Mouse (Mus musculus) lung, embryonic 14.5 days (tissue): ENCODE measurements at regions not wholly inside any gene's neighbourhood (a gene's known extent, or its start where the extent isn't known, plus 50 kb on each side); places are given as distances from the start of the nearest gene placed in this dataset.

Experiments
- ATAC-seq: fragments of 200-750 bp; cut with Nextera tagmentation; 2 replicates; pipeline ENCODE4 v1.8.0; 2017; ENCODE audit warnings: mild to moderate bottlenecking, moderate TSS enrichment, moderate library complexity; ENCODE audit not compliant: insufficient read depth
- DNase-seq: peaks from one replicate; pipeline ENCODE4 v3.0.0-alpha.2; 2015
- H3K27ac ChIP-seq: fragments of 300-500 bp; sonication (generic); 2 replicates; pipeline ENCODE4 v1.5.1; 2014; ENCODE audit warnings: low read depth, mild to moderate bottlenecking, moderate library complexity
- H3K27me3 ChIP-seq: fragments of 300-500 bp; sonication (generic); 2 replicates; pipeline ENCODE4 v1.6.1; 2014; ENCODE audit warnings: low read length, control low read depth; ENCODE audit not compliant: insufficient read depth
- H3K36me3 ChIP-seq: fragments of 300-500 bp; sonication (generic); 2 replicates; pipeline ENCODE4 v1.6.1; 2014; ENCODE audit warnings: control low read depth; ENCODE audit not compliant: insufficient read depth
- H3K4me1 ChIP-seq: fragments of 300-500 bp; sonication (generic); 2 replicates; pipeline ENCODE4 v1.6.1; 2014; ENCODE audit warnings: antibody characterized with exemption, control low read depth; ENCODE audit not compliant: insufficient read depth
- H3K4me2 ChIP-seq: fragments of 300-500 bp; sonication (generic); 2 replicates; pipeline ENCODE4 v1.6.1; 2014; ENCODE audit warnings: mild to moderate bottlenecking
- H3K4me3 ChIP-seq: fragments of 300-500 bp; sonication (generic); 2 replicates; pipeline ENCODE4 v1.5.1; 2014; ENCODE audit warnings: low read depth, low read length
- H3K9ac ChIP-seq: fragments of 300-500 bp; sonication (generic); 2 replicates; pipeline ENCODE4 v1.6.1; 2014
- H3K9me3 ChIP-seq: fragments of 300-500 bp; sonication (generic); 2 replicates; pipeline ENCODE4 v1.6.1; 2016; ENCODE audit warnings: low read depth, low read length, control low read depth
- CTCF ChIP-seq: IDR thresholded peaks from 2 replicates; pipeline ENCODE4 v1.5.1; 2016; ENCODE audit warnings: antibody characterized with exemption, low read depth
- WGBS: fragments of 180-500 bp; shearing (Covaris S2); extraction: QIAGEN DNeasy Blood & Tissue Kit; methylation state at CpG from one replicate; pipeline ENCODE4 v1.1.7; 2014; 5-methylcytosine and 5-hydroxymethylcytosine counted together

GRCm38 (mm10) chr13:29027146-29027545 lies 73.6 kb upstream of the Sox4 start:
- WGBS = 91% methylated on average over 10 of the region's 10 CpGs

GRCm38 (mm10) chr13:29023486-29023885 lies 70.0 kb upstream of the Sox4 start:
- Histone ChIP-seq H3K27ac (no peak overlapping the region), H3K9ac (no peak overlapping the region), H3K4me1 (no peaks in the 10 kb centered on the region), H3K4me2 (no peak overlapping the region), H3K36me3 (no peaks in the 10 kb centered on the region), H3K27me3 (no peaks in the 10 kb centered on the region), H3K9me3 (no peaks in the 10 kb centered on the region), H3K4me3 (no peak overlapping the region)
- TF ChIP-seq CTCF = no peak
- no peak for ATAC-seq
- DNase-seq = no peak
- WGBS = 60% methylated on average over 1 of the region's 1 CpGs

More at GRCm38 (mm10) chr13:29027146-29027545, 73.6 kb upstream of the Sox4 start:
- H3K36me3 ChIP-seq = no peaks in the 10 kb centered on the region
- TF ChIP-seq CTCF = no peak
- no peak overlapping the region for H3K4me3 ChIP-seq
- H3K4me2 ChIP-seq = no peak overlapping the region
- H3K27me3 ChIP-seq = no peaks in the 10 kb centered on the region
- no peak overlapping the region for H3K27ac ChIP-seq
- DNase-seq = no peak
- H3K4me1 ChIP-seq = no peaks in the 10 kb centered on the region
- no peak for ATAC-seq
- H3K9me3 ChIP-seq = no peaks in the 10 kb centered on the region
- H3K9ac ChIP-seq = no peak overlapping the region

- no peaks in the 10 kb centered on the region for H3K4me1 ChIP-seq
- H3K27ac ChIP-seq = no peak overlapping the region
- WGBS = 86% methylated on average over 3 of the region's 3 CpGs
- ATAC-seq (no peak), DNase-seq (no peak)
- TF ChIP-seq CTCF = no peak
- no peaks in the 10 kb centered on the region for H3K36me3 ChIP-seq
- H3K9ac ChIP-seq = no peak overlapping the region
- H3K4me3 ChIP-seq = no peak overlapping the region
- no peaks in the 10 kb centered on the region for H3K9me3 ChIP-seq
- H3K4me2 ChIP-seq = no peak overlapping the region
- H3K27me3 ChIP-seq = no peaks in the 10 kb centered on the region
Observed at GRCm38 (mm10) chr13:29019839-29020238, 66.3 kb upstream of the Sox4 start.

- DNase-seq = no peak
- no peaks in the 10 kb centered on the region for H3K36me3 ChIP-seq
- no peak overlapping the region for H3K4me2 ChIP-seq
- H3K27me3 ChIP-seq = no peaks in the 10 kb centered on the region
- no peak for TF ChIP-seq CTCF
- H3K4me3 ChIP-seq = no peak overlapping the region
- ATAC-seq = no peak
- no peaks in the 10 kb centered on the region for H3K9me3 ChIP-seq
- H3K27ac ChIP-seq = no peak overlapping the region
- no peaks in the 10 kb centered on the region for H3K4me1 ChIP-seq
- WGBS = 84% methylated on average over 25 of the region's 25 CpGs
- H3K9ac ChIP-seq = no peak overlapping the region
Observed at GRCm38 (mm10) chr13:29016145-29016651, 62.7 kb upstream of the Sox4 start.

- Histone ChIP-seq H3K36me3 (no peaks in the 10 kb centered on the region), H3K4me2 (no peak overlapping the region), H3K9me3 (no peaks in the 10 kb centered on the region), H3K27ac (no peak overlapping the region), H3K4me3 (no peak overlapping the region), H3K4me1 (no peaks in the 10 kb centered on the region), H3K9ac (no peak overlapping the region), H3K27me3 (no peaks in the 10 kb centered on the region)
- DNase-seq (no peak), ATAC-seq (no peak)
- TF ChIP-seq CTCF = no peak
- 76% methylated on average over 9 of the region's 9 CpGs for WGBS
Observed at GRCm38 (mm10) chr13:29015605-29015994, 62.1 kb upstream of the Sox4 start.

- ATAC-seq (no peak), DNase-seq (no peak)
- no peaks in the 10 kb centered on the region for H3K4me1 ChIP-seq
- no peak overlapping the region for H3K9ac ChIP-seq
- no peak for TF ChIP-seq CTCF
- no peaks in the 10 kb centered on the region for H3K9me3 ChIP-seq
- WGBS = 64% methylated on average over 13 of the region's 13 CpGs
- no peaks in the 10 kb centered on the region for H3K27me3 ChIP-seq
- no peak overlapping the region for H3K27ac ChIP-seq
- H3K36me3 ChIP-seq = no peaks in the 10 kb centered on the region
- no peak overlapping the region for H3K4me2 ChIP-seq
- no peak overlapping the region for H3K4me3 ChIP-seq
Observed at GRCm38 (mm10) chr13:29014827-29015604, 61.5 kb upstream of the Sox4 start.

GRCm38 (mm10) chr13:29014066-29014826 lies 60.7 kb upstream of the Sox4 start:
- no peak for ATAC-seq
- Histone ChIP-seq H3K9ac (no peak overlapping the region), H3K9me3 (no peaks in the 10 kb centered on the region), H3K36me3 (no peaks in the 10 kb centered on the region), H3K4me3 (no peak overlapping the region), H3K27ac (no peak overlapping the region), H3K4me1 (no peaks in the 10 kb centered on the region), H3K27me3 (no peaks in the 10 kb centered on the region), H3K4me2 (no peak overlapping the region)
- TF ChIP-seq CTCF = no peak
- 75% methylated on average over 15 of the region's 15 CpGs for WGBS
- no peak for DNase-seq
